Mouse (Mus musculus) spleen, postnatal 14 days (tissue): ENCODE measurements around the gene Gm49373.
A peak's percentile ranks its signal among the peaks of the same experiment; 100 is the strongest.
"Not testable (repeated sequence)": the region's sequence is repeated elsewhere in the genome, so short reads cannot be mapped to it uniquely, and the experiment has no call there.

Experiments
- DNase-seq, 2 experiments: peaks; one replicate each; pipeline ENCODE4 v3.0.0; 2021 to 2022; ENCODE audit warnings: low spot score in 2 of 2

Gm49373 gene

GRCm38 (mm10) chr9:21074173-21074572 lies 1.3 kb upstream of the Gm49373 start:
- no peak for DNase-seq

GRCm38 (mm10) chr9:21072641-21073040 lies 255 bp downstream of the Gm49373 start:
- no peak for DNase-seq

GRCm38 (mm10) chr9:21067006-21067684 lies 5.8 kb downstream of the Gm49373 start, which contains the start of gene Zglp1:
Zglp1 (minus strand) TSS chr9:21067093.
- DNase-seq = no peak

GRCm38 (mm10) chr9:21062928-21063327 lies 10.0 kb downstream of the Gm49373 start:
- no peak for DNase-seq

GRCm38 (mm10) chr9:21051578-21051977 lies 21.3 kb downstream of the Gm49373 start:
- no peak for DNase-seq

GRCm38 (mm10) chr9:21045235-21045634 lies 27.7 kb downstream of the Gm49373 start:
- DNase-seq = no peak

- not testable (repeated sequence) for DNase-seq
Observed at GRCm38 (mm10) chr9:21044785-21045184, 28.1 kb downstream of the Gm49373 start.

GRCm38 (mm10) chr9:21043563-21043962 lies 29.3 kb downstream of the Gm49373 start:
- no peak for DNase-seq

GRCm38 (mm10) chr9:21041308-21041707 lies 31.6 kb downstream of the Gm49373 start:
- DNase-seq = no peak

- DNase-seq = no peak
Observed at GRCm38 (mm10) chr9:21039779-21040178, 33.1 kb downstream of the Gm49373 start.

GRCm38 (mm10) chr9:21037481-21037891 lies 35.4 kb downstream of the Gm49373 start:
- no peak for DNase-seq

- DNase-seq = no peak
Observed at GRCm38 (mm10) chr9:21036666-21037065, 36.2 kb downstream of the Gm49373 start.

GRCm38 (mm10) chr9:21036161-21036560 lies 36.7 kb downstream of the Gm49373 start:
- no peak for DNase-seq

- DNase-seq = no peak
Observed at GRCm38 (mm10) chr9:21035586-21035985, 37.3 kb downstream of the Gm49373 start.

- DNase-seq = no peak
Observed at GRCm38 (mm10) chr9:21034481-21035085, 38.3 kb downstream of the Gm49373 start.

GRCm38 (mm10) chr9:21033136-21033535 lies 39.8 kb downstream of the Gm49373 start:
- DNase-seq = peak; percentile 79 to 84

GRCm38 (mm10) chr9:21032491-21032890 lies 40.4 kb downstream of the Gm49373 start:
- DNase-seq = no peak

- no peak for DNase-seq
Observed at GRCm38 (mm10) chr9:21031896-21032351, 41.0 kb downstream of the Gm49373 start, which contains the start of gene Icam5. Icam5 (plus strand) TSS chr9:21032073.

GRCm38 (mm10) chr9:21031251-21031895 lies 41.5 kb downstream of the Gm49373 start:
- peak; percentile 43 to 51 for DNase-seq

GRCm38 (mm10) chr9:21030781-21031250 lies 42.1 kb downstream of the Gm49373 start:
- peak; percentile 83 to 86 for DNase-seq

- DNase-seq = peak in 1 of 2 experiments; percentile 35
Observed at GRCm38 (mm10) chr9:21030055-21030600, 42.8 kb downstream of the Gm49373 start.
